Comparison of ENCODE assay signal across 10 mouse cellular contexts in genomic region chr17:10441501-10442111, GRCm38 (mm10).
A peak's percentile ranks its signal among the peaks of the same experiment; 100 is the strongest.
DNase-seq lines count a peak whose midpoint lies in the region; ATAC-seq lines count a peak whose summit lies in the region.
"Had no signal": no experiment of that assay in that cellular context is flagged by ENCODE, and none has a peak within 500 bp of the region (broad histone marks: within the 10 kb centered on the region; RNA-seq: fewer than 3 reads in every experiment).

No protein-coding gene starts in this region.

- peak; percentile 40 for DNase-seq in layer of hippocampus, adult 11-12 months (ENCODE audit: low spot score)
- DNase-seq in layer of hippocampus, postnatal 25 days (ENCODE audit: extremely low spot score in 1 of 2, low spot score in 1 of 2): no peak
- peak; percentile 91 for DNase-seq in ZHBTc4 (ENCODE audit: low read depth, low spot score)
- DNase-seq in urinary bladder, postnatal 14 days (ENCODE audit: low spot score): no peak
- no peak for DNase-seq in T-cell, adult 2 months (ENCODE audit: low spot score)

- peak overlapping the region; percentile 38; the same call in 1 of the 2 replicates for H3K9ac ChIP-seq in forebrain, embryonic 12.5 days
- no peak overlapping the region for H3K9ac ChIP-seq in midbrain, embryonic 15.5 days
- H3K9ac ChIP-seq: embryonic facial prominence, embryonic 15.5 days; heart, embryonic 15.5 days had no signal

- H3K4me3 ChIP-seq in forebrain, embryonic 12.5 days (replicated peaks): no peak overlapping the region
- no peak overlapping the region for H3K4me3 ChIP-seq in midbrain, embryonic 15.5 days
- H3K4me3 ChIP-seq: embryonic facial prominence, embryonic 15.5 days; heart, embryonic 15.5 days had no signal

- H3K36me3 ChIP-seq in forebrain, embryonic 12.5 days (replicated peaks): no peaks in the 10 kb centered on the region
- no peaks in the 10 kb centered on the region for H3K36me3 ChIP-seq in midbrain, embryonic 15.5 days (replicated peaks)
- H3K36me3 ChIP-seq: embryonic facial prominence, embryonic 15.5 days; heart, embryonic 15.5 days had no signal

- ATAC-seq in forebrain, embryonic 12.5 days (ENCODE audit: low FRiP score): peak; percentile 95
- peak; percentile 88 for ATAC-seq in midbrain, embryonic 15.5 days (replicated peaks)
- ATAC-seq in frontal cortex, adult (ENCODE audit: low TSS enrichment): no peak

- H3K4me1 ChIP-seq in forebrain, embryonic 12.5 days: peaks cover 20% of the 10 kb centered on the region
- H3K4me1 ChIP-seq in midbrain, embryonic 15.5 days: peaks cover 20% of the 10 kb centered on the region

- peak overlapping the region; percentile 86 for H3K27ac ChIP-seq in forebrain, embryonic 12.5 days
- H3K27ac ChIP-seq in midbrain, embryonic 15.5 days: peak overlapping the region; percentile 69
- H3K27ac ChIP-seq: embryonic facial prominence, embryonic 15.5 days; heart, embryonic 15.5 days had no signal

- no peaks in the 10 kb centered on the region for H3K27me3 ChIP-seq in forebrain, embryonic 12.5 days
- no peaks in the 10 kb centered on the region for H3K27me3 ChIP-seq in midbrain, embryonic 15.5 days (replicated peaks)
- H3K27me3 ChIP-seq: embryonic facial prominence, embryonic 15.5 days; heart, embryonic 15.5 days had no signal

- 7% methylated on average over 16 of the region's 16 CpGs for WGBS in forebrain, embryonic 12.5 days
- WGBS in midbrain, embryonic 15.5 days: 13% methylated on average over 16 of the region's 16 CpGs

- H3K9me3 ChIP-seq in forebrain, embryonic 12.5 days: no peaks in the 10 kb centered on the region
- H3K9me3 ChIP-seq in midbrain, embryonic 15.5 days: no peaks in the 10 kb centered on the region
- H3K9me3 ChIP-seq: embryonic facial prominence, embryonic 15.5 days; heart, embryonic 15.5 days had no signal

- H3K4me2 ChIP-seq in forebrain, embryonic 12.5 days: peak overlapping the region; percentile 37
- no peak overlapping the region for H3K4me2 ChIP-seq in midbrain, embryonic 15.5 days
- H3K4me2 ChIP-seq: embryonic facial prominence, embryonic 15.5 days; heart, embryonic 15.5 days had no signal

Comparison
In these comparisons a context has a peak if more than half of its experiments do, and no peak if none do; other contexts are left out.
1. DNase-seq: peak in layer of hippocampus, adult 11-12 months (single experiment) and ZHBTc4 (single experiment); none in layer of hippocampus, postnatal 25 days (0 of 2), urinary bladder, postnatal 14 days (single experiment) and T-cell, adult 2 months (single experiment).